Mouse (Mus musculus): Measurements from ENCODE around the gene 1700013G24Rik. TPM values are rescaled to one million over a fixed set of nuclear protein-coding genes. Genes with fewer than 3 reads are reported as not detected.
A peak's percentile ranks its signal among the peaks of the same experiment; 100 is the strongest.
"Not testable (repeated sequence)": the region's sequence is repeated elsewhere in the genome, so short reads cannot be mapped to it uniquely, and the experiment has no call there.

1700013G24Rik gene
- polyA plus RNA-seq, 1 experiment from 2014 or later: not detected

- H3K27ac ChIP-seq (replicated peaks): no peak within 1 kb of the TSS
- no peak within 1 kb of the TSS for H3K4me2 ChIP-seq (replicated peaks; ENCODE audit: low read depth)
- WGBS: 77% methylated on average over 4 of the region's 4 CpGs
- TF ChIP-seq EP300 (optimal IDR thresholded peaks at IDR 0.05) (no peak), CTCF (IDR thresholded peaks at IDR 0.05; ENCODE audit: low read depth) (no peak)
- H3K4me3 ChIP-seq (ENCODE audit: low read depth, low read length): no peak within 1 kb of the TSS
- no peaks in the 10 kb centered on the region for H3K27me3 ChIP-seq (ENCODE audit: control insufficient read depth, insufficient read depth, low read length)
- H3K9me3 ChIP-seq (ENCODE audit: control insufficient read depth, low read length): no peaks in the 10 kb centered on the region
- ATAC-seq (ENCODE audit: low FRiP score, low TSS enrichment): peak; percentile 40; the same call in 1 of the 2 replicates
- DNase-seq (ENCODE audit: low spot score): no peak
- H3K4me1 ChIP-seq (replicated peaks; ENCODE audit: control insufficient read depth, insufficient read depth): no peaks in the 10 kb centered on the region
- H3K9ac ChIP-seq (ENCODE audit: low read length): no peak within 1 kb of the TSS
- no peaks in the 10 kb centered on the region for H3K36me3 ChIP-seq (ENCODE audit: control insufficient read depth, insufficient read depth, low read length)
Observed at GRCm38 (mm10) chr4:137430502-137430901, 22.6 kb upstream of the 1700013G24Rik start, which contains the start of gene Cela3b. TSS of gene Cela3b (minus strand) at chr4:137430540.

GRCm38 (mm10) chr4:137432700-137433550 is 20.2 kb upstream of the 1700013G24Rik start:
- not testable (repeated sequence) for H3K36me3 ChIP-seq (ENCODE audit: control insufficient read depth, insufficient read depth, low read length); H3K4me3 ChIP-seq (ENCODE audit: low read depth, low read length); H3K27me3 ChIP-seq (ENCODE audit: control insufficient read depth, insufficient read depth, low read length); H3K4me1 ChIP-seq (replicated peaks; ENCODE audit: control insufficient read depth, insufficient read depth); H3K9me3 ChIP-seq (ENCODE audit: control insufficient read depth, low read length); H3K9ac ChIP-seq (ENCODE audit: low read length); H3K4me2 ChIP-seq (replicated peaks; ENCODE audit: low read depth); DNase-seq (ENCODE audit: low spot score); H3K27ac ChIP-seq (replicated peaks)
- 48% methylated on average over 10 of the region's 10 CpGs for WGBS
- ATAC-seq (ENCODE audit: low FRiP score, low TSS enrichment): peak; percentile 46

GRCm38 (mm10) chr4:137436979-137437669 is 16.0 kb upstream of the 1700013G24Rik start:
- no peak overlapping the region for H3K4me3 ChIP-seq (ENCODE audit: low read depth, low read length)
- H3K36me3 ChIP-seq (ENCODE audit: control insufficient read depth, insufficient read depth, low read length): no peaks in the 10 kb centered on the region
- ATAC-seq (ENCODE audit: low FRiP score, low TSS enrichment): 0 out of 2 replicates have a peak, but pooled peaks have one; percentile 18
- H3K27me3 ChIP-seq (ENCODE audit: control insufficient read depth, insufficient read depth, low read length): no peaks in the 10 kb centered on the region
- no peak for DNase-seq (ENCODE audit: low spot score)
- WGBS: 85% methylated on average over 8 of the region's 8 CpGs
- no peak overlapping the region for H3K9ac ChIP-seq (ENCODE audit: low read length)
- no peak overlapping the region for H3K27ac ChIP-seq (replicated peaks)
- TF ChIP-seq EP300 (optimal IDR thresholded peaks at IDR 0.05) (no peak), CTCF (IDR thresholded peaks at IDR 0.05; ENCODE audit: low read depth) (no peak)
- H3K4me1 ChIP-seq (replicated peaks; ENCODE audit: control insufficient read depth, insufficient read depth): no peaks in the 10 kb centered on the region
- H3K9me3 ChIP-seq (ENCODE audit: control insufficient read depth, low read length): no peaks in the 10 kb centered on the region
- no peak overlapping the region for H3K4me2 ChIP-seq (replicated peaks; ENCODE audit: low read depth)

- H3K4me1 ChIP-seq (replicated peaks; ENCODE audit: control insufficient read depth, insufficient read depth): no peaks in the 10 kb centered on the region
- no peak overlapping the region for H3K4me2 ChIP-seq (replicated peaks; ENCODE audit: low read depth)
- H3K9me3 ChIP-seq (ENCODE audit: control insufficient read depth, low read length): no peaks in the 10 kb centered on the region
- no peak for DNase-seq (ENCODE audit: low spot score)
- H3K4me3 ChIP-seq (ENCODE audit: low read depth, low read length): no peak overlapping the region
- no peak overlapping the region for H3K9ac ChIP-seq (ENCODE audit: low read length)
- TF ChIP-seq EP300 (optimal IDR thresholded peaks at IDR 0.05) (no peak), CTCF (IDR thresholded peaks at IDR 0.05; ENCODE audit: low read depth) (no peak)
- WGBS: 84% methylated on average over 8 of the region's 8 CpGs
- H3K27ac ChIP-seq (replicated peaks): no peak overlapping the region
- ATAC-seq (ENCODE audit: low FRiP score, low TSS enrichment): peak; percentile 33
- no peaks in the 10 kb centered on the region for H3K27me3 ChIP-seq (ENCODE audit: control insufficient read depth, insufficient read depth, low read length)
- no peaks in the 10 kb centered on the region for H3K36me3 ChIP-seq (ENCODE audit: control insufficient read depth, insufficient read depth, low read length)
Observed at GRCm38 (mm10) chr4:137438842-137439241, 14.2 kb upstream of the 1700013G24Rik start.

GRCm38 (mm10) chr4:137441332-137441731 is 11.8 kb upstream of the 1700013G24Rik start:
- TF ChIP-seq EP300 (optimal IDR thresholded peaks at IDR 0.05): no peak
- TF ChIP-seq CTCF (IDR thresholded peaks at IDR 0.05; ENCODE audit: low read depth): peak; percentile 46
- no peak overlapping the region for H3K4me3 ChIP-seq (ENCODE audit: low read depth, low read length)

GRCm38 (mm10) chr4:137443625-137444024 is 9.5 kb upstream of the 1700013G24Rik start:
- TF ChIP-seq EP300 (optimal IDR thresholded peaks at IDR 0.05) (no peak), CTCF (IDR thresholded peaks at IDR 0.05; ENCODE audit: low read depth) (peak; percentile 96)
- Histone ChIP-seq H3K36me3 (ENCODE audit: control insufficient read depth, insufficient read depth, low read length) (no peaks in the 10 kb centered on the region), H3K27me3 (ENCODE audit: control insufficient read depth, insufficient read depth, low read length) (no peaks in the 10 kb centered on the region), H3K27ac (replicated peaks) (no peak overlapping the region), H3K9ac (ENCODE audit: low read length) (no peak overlapping the region), H3K4me2 (replicated peaks; ENCODE audit: low read depth) (0 out of 2 replicates have a peak overlapping the region, but pooled peaks have one; percentile 17), H3K4me3 (ENCODE audit: low read depth, low read length) (no peak overlapping the region), H3K4me1 (replicated peaks; ENCODE audit: control insufficient read depth, insufficient read depth) (peaks cover 4% of the 10 kb centered on the region), H3K9me3 (ENCODE audit: control insufficient read depth, low read length) (no peaks in the 10 kb centered on the region)
- DNase-seq (ENCODE audit: low spot score) (peak; percentile 77), ATAC-seq (ENCODE audit: low FRiP score, low TSS enrichment) (no peak)
- WGBS: 9% methylated on average over 5 of the region's 5 CpGs

More at GRCm38 (mm10) chr4:137441332-137441731, 11.8 kb upstream of the 1700013G24Rik start:
- H3K27ac ChIP-seq (replicated peaks): no peak overlapping the region
- 88% methylated on average over 4 of the region's 4 CpGs for WGBS
- H3K9ac ChIP-seq (ENCODE audit: low read length): no peak overlapping the region
- DNase-seq (ENCODE audit: low spot score) (no peak), ATAC-seq (ENCODE audit: low FRiP score, low TSS enrichment) (no peak)
- H3K9me3 ChIP-seq (ENCODE audit: control insufficient read depth, low read length): no peaks in the 10 kb centered on the region
- no peaks in the 10 kb centered on the region for H3K4me1 ChIP-seq (replicated peaks; ENCODE audit: control insufficient read depth, insufficient read depth)
- H3K4me2 ChIP-seq (replicated peaks; ENCODE audit: low read depth): no peak overlapping the region
- H3K27me3 ChIP-seq (ENCODE audit: control insufficient read depth, insufficient read depth, low read length): no peaks in the 10 kb centered on the region
- no peaks in the 10 kb centered on the region for H3K36me3 ChIP-seq (ENCODE audit: control insufficient read depth, insufficient read depth, low read length)

All from stomach, postnatal 0 days (tissue).